Mouse (Mus musculus) bone marrow macrophage, adult 2 months (primary cell): ENCODE measurements at regions not wholly inside any gene's neighbourhood (a gene's known extent, or its start where the extent isn't known, plus 50 kb on each side); places are given as distances from the start of the nearest gene placed in this dataset.

Experiments used
- CTCF ChIP-seq: IDR thresholded peaks from 2 replicates; pipeline ENCODE4 v1.5.1; 2012; ENCODE audit warnings: low read depth, mild to moderate bottlenecking, low read length, moderate library complexity
- POLR2A ChIP-seq: IDR thresholded peaks from 2 replicates; pipeline ENCODE4 v1.6.1; 2012; ENCODE audit warnings: mild to moderate bottlenecking, low read depth, low read length, borderline replicate concordance

DNA sequence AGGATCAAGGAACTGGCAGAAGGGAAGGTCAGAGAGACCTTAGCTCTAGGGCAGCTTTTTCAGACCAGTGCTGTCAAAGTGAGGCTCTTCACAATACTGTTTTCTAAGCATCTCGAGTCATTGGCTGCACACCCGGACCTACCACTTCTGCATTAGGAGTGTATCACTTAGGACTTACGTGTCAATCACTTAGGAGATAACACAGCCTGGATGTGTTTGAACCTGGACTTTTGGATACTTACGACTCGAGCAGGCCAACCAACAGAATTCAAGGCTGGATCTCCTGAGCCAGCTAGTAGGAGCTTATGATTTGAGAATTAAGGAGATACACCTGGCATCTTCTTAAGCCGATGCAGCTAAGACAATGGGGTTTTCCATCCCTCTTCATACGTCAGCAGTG is 132.2 kb upstream of the Max start:
- TF ChIP-seq POLR2A (no peak), CTCF (no peak)
